ENCODE assay signal across 8 mouse cellular contexts in the genomic region with DNA sequence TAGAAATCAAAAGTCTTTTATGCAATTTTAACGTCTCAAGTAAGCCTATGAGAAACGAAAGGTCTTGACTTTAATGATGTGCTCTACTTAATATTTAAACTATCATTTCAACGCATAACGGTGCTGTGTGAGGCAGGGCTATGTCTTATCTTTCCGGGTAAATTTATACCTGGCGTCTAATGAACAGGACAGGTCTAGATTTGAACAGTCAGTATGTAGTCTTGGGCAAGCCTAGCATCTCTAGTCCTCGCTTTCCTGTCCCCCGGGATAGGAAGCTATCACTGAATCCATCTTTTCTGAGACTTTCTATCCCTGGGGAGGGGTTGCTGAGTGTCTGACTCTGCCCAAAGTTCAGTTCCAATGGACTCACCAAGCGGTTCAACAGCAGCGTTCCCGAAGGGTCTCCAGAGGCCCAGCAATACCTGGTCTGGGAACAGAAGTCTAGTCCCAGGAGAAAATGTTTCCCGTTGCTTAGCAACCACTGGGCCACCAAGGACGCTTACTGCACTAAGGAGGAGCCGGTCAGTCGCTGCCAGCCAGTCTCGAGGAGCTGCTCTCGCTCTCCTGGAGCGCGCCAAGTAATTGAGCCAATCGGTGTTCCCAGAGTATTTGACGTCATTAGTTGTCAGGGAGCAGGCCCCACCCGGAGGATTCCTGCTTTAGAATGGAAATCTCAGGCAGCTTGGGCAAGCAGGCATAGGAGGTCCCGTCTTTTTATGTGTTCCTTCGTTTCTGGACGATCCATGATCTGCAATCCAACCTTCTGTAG. TPM values are rescaled to one million over a fixed set of nuclear protein-coding genes. Genes with fewer than 3 reads are reported as not detected.
A peak's percentile ranks its signal among the peaks of the same experiment; 100 is the strongest.
DNase-seq lines count a peak whose midpoint lies in the region; ATAC-seq and TF ChIP-seq lines count a peak whose summit lies in the region.

Gene Dnah6 (minus strand): TSS at position 463 of the 769 bp plus-strand sequence.

- H3K4me2 ChIP-seq in hindbrain, embryonic 12.5 days (replicated peaks): peak within 1 kb of the TSS; percentile 63
- H3K4me2 ChIP-seq in lung, postnatal 0 days (replicated peaks; ENCODE audit: low read depth, low read length): peak within 1 kb of the TSS; percentile 53

- WGBS in hindbrain, embryonic 12.5 days: 35% methylated on average over 25 of the region's 25 CpGs
- 28% methylated on average over 25 of the region's 25 CpGs for WGBS in lung, postnatal 0 days

- no peaks in the 10 kb centered on the region for H3K36me3 ChIP-seq in hindbrain, embryonic 12.5 days
- H3K36me3 ChIP-seq in lung, postnatal 0 days (ENCODE audit: insufficient read depth, low read length): no peaks in the 10 kb centered on the region

- DNase-seq in Muller cell, postnatal 12 days (ENCODE audit: inconsistent ontology term): peak; percentile 94
- peak; percentile 92 for DNase-seq in cerebellum, adult 9-10 months
- peak; percentile 89 to 91 for DNase-seq in frontal cortex, postnatal 10 days (ENCODE audit: low spot score in 2 of 2)
- peak; percentile 84 to 90 for DNase-seq in layer of hippocampus, postnatal 10 days (ENCODE audit: low spot score in 2 of 2)
- peak; percentile 99 for DNase-seq in lung, postnatal 0 days (ENCODE audit: low spot score)
- DNase-seq in ovary, postnatal 10 days (ENCODE audit: low spot score): peak; percentile 53
- DNase-seq in thymus, postnatal 0 days (ENCODE audit: low spot score): peak; percentile 56

- no peaks in the 10 kb centered on the region for H3K27me3 ChIP-seq in hindbrain, embryonic 12.5 days
- no peaks in the 10 kb centered on the region for H3K27me3 ChIP-seq in lung, postnatal 0 days (replicated peaks; ENCODE audit: insufficient read depth, low read length)

- peak within 1 kb of the TSS; percentile 17; the same call in 1 of the 2 replicates for H3K27ac ChIP-seq in hindbrain, embryonic 12.5 days
- peak within 1 kb of the TSS; percentile 77 for H3K27ac ChIP-seq in lung, postnatal 0 days (ENCODE audit: low read length)

- peaks cover 8% of the 10 kb centered on the region for H3K4me1 ChIP-seq in hindbrain, embryonic 12.5 days
- H3K4me1 ChIP-seq in lung, postnatal 0 days (ENCODE audit: insufficient read depth, low read depth, low read length): no peaks in the 10 kb centered on the region; the same call in 1 of the 2 replicates

- TF ChIP-seq CTCF in lung, postnatal 0 days (IDR thresholded peaks at IDR 0.05): no peak

- no peaks in the 10 kb centered on the region for H3K9me3 ChIP-seq in hindbrain, embryonic 12.5 days (replicated peaks)
- H3K9me3 ChIP-seq in lung, postnatal 0 days (ENCODE audit: low read length): no peaks in the 10 kb centered on the region

- H3K9ac ChIP-seq in hindbrain, embryonic 12.5 days: peak within 1 kb of the TSS; percentile 42
- H3K9ac ChIP-seq in lung, postnatal 0 days (replicated peaks; ENCODE audit: low read depth): 0 out of 2 replicates have a peak within 1 kb of the TSS, but pooled peaks have one; percentile 17

- TF ChIP-seq EP300 in lung, postnatal 0 days (IDR thresholded peaks at IDR 0.05): no peak

- peak; percentile 99 for ATAC-seq in hindbrain, embryonic 12.5 days (ENCODE audit: low FRiP score)
- ATAC-seq in lung, postnatal 0 days: peak; percentile 98

- H3K4me3 ChIP-seq in hindbrain, embryonic 12.5 days: peak within 1 kb of the TSS; percentile 36
- H3K4me3 ChIP-seq in lung, postnatal 0 days (ENCODE audit: low read depth, low read length): peak within 1 kb of the TSS; percentile 27

RNA-seq across cellular contexts. Expression of gene Dnah6, which starts in this region (rescaled TPM):
- polyA plus RNA-seq in hindbrain, embryonic 12.5 days (2016; fragmentation: Nextera tagmentation; extraction: Ambion mirVana): 0.50 and 0.72 TPM in 2 replicates
- total RNA-seq in layer of hippocampus, postnatal 10 days (2021): 1 to 10 TPM; 1.8 to 2.4 TPM
- 0.95 and 1.0 TPM in 2 replicates for polyA plus RNA-seq in lung, postnatal 0 days (2015; fragmentation: Nextera tagmentation; extraction: Ambion mirVana)
- polyA plus RNA-seq in thymus, postnatal 0 days (2015; fragmentation: Nextera tagmentation; extraction: Ambion mirVana): 0.05 and 0.06 TPM in 2 replicates

Comparison
In these comparisons a context has a peak if more than half of its experiments do, and no peak if none do; other contexts are left out.
1. Peak in every context shown above with its lines: DNase-seq, ATAC-seq, H3K4me3 ChIP-seq and H3K27ac ChIP-seq.
2. Peak in ATAC-seq, H3K4me3 ChIP-seq, H3K27ac ChIP-seq, H3K9ac ChIP-seq and H3K4me2 ChIP-seq in hindbrain, embryonic 12.5 days; RNA of the gene not detected or under 1 TPM.
3. Peak in DNase-seq in thymus, postnatal 0 days; RNA of the gene not detected or under 1 TPM.